Mouse (Mus musculus) C2C12 (cell line): ENCODE results near the gene Naxe. TPM values are rescaled to one million over a fixed set of nuclear protein-coding genes. Genes with fewer than 3 reads are reported as not detected.

ENCODE experiments used
- H3K27me3 ChIP-seq: one replicate; pipeline ENCODE4 v1.6.1; 2011; ENCODE audit not compliant: control insufficient read depth, insufficient read depth, insufficient read length
- H3K36me3 ChIP-seq: one replicate; pipeline ENCODE4 v1.6.1; 2011; ENCODE audit not compliant: control insufficient read depth, insufficient read depth
- H3K4me3 ChIP-seq: one replicate; pipeline ENCODE4 v1.5.1; 2011; ENCODE audit warnings: mild to moderate bottlenecking, control low read depth; ENCODE audit not compliant: poor library complexity, insufficient read depth, severe bottlenecking
- H3K79me2 ChIP-seq: one replicate; pipeline ENCODE4 v1.6.1; 2011; ENCODE audit not compliant: control insufficient read depth, insufficient read depth
- H3K79me3 ChIP-seq: one replicate; pipeline ENCODE4 v1.6.1; 2011; ENCODE audit warnings: low read depth, control low read depth
- H3ac ChIP-seq: one replicate; pipeline ENCODE3; 2011; ENCODE audit warnings: low read depth; ENCODE audit not compliant: control insufficient read depth, insufficient read length
- CEBPB ChIP-seq: IDR thresholded peaks from one replicate; pipeline ENCODE4 v1.6.1; 2011; ENCODE audit warnings: low read depth, mild to moderate bottlenecking, control low read depth, moderate library complexity
- CTCF ChIP-seq: IDR thresholded peaks from one replicate; pipeline ENCODE4 v1.5.1; 2011; ENCODE audit not compliant: control insufficient read depth, insufficient read depth, insufficient read length
- FOSL1 ChIP-seq: IDR thresholded peaks from one replicate; pipeline ENCODE4 v1.8.0; 2011; ENCODE audit warnings: mild to moderate bottlenecking, low read length; ENCODE audit not compliant: poor library complexity, insufficient read depth, severe bottlenecking
- MAX ChIP-seq: IDR thresholded peaks from one replicate; pipeline ENCODE4 v1.6.1; 2011; ENCODE audit warnings: mild to moderate bottlenecking, control low read depth
- MYOD1 ChIP-seq: IDR thresholded peaks from one replicate; pipeline ENCODE4 v1.6.1; 2011; ENCODE audit warnings: low read depth; ENCODE audit not compliant: control insufficient read depth, insufficient read length
- MYOG ChIP-seq: IDR thresholded peaks from one replicate; pipeline ENCODE4 v1.6.1; 2011; ENCODE audit not compliant: control insufficient read depth, insufficient read length; ENCODE audit errors: extremely low read depth
- USF1 ChIP-seq: IDR thresholded peaks from one replicate; pipeline ENCODE4 v1.6.1; 2011; ENCODE audit warnings: low read depth, mild to moderate bottlenecking, control low read depth, moderate library complexity
- polyA plus RNA-seq: library from polyadenylated mRNA; unstranded; fragments of >200 nt; fragmentation: generic; extraction: Trizol; gene quantifications from one replicate; pipeline ENCODE4 v1.2.1, GENCODE M21; 2012; ENCODE audit warnings: missing spikeins

Gene Naxe
- polyA plus RNA-seq, 1 experiment, result 93.6 TPM

DNA sequence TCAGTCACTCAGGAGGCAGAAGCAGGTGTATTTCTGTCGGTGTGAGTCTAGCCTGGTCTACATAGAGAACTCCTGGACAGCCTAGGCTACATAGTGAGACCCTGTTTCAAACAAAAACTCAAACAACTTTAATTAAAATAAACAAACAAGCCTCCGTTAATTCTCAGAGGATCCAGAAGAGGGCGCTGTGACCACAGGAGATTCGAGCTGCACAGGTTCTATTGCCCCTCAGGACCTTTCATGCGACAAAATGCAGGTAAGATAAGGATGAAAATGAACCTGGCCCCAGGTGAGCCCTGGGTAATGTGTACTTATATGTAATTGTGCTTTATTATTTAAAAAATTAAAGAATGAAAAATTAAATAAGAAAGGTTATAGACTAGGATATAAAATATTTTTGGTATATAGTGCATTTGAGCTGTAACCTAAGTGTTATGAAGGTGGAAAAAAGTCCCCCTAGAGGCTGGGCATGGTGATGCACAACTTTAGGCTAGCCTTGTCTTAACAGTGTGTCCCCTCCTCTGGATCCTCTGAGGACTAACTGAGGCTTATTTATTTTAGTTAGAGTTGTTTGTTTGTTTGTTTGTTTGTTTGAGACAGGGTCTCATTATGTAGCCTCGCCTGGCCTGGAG, 47.5 kb downstream of the Naxe start:
- H3K36me3 ChIP-seq, result no peaks in the 10 kb centered on the region
- peaks cover 17% of the 10 kb centered on the region for H3K27me3 ChIP-seq
- no peak overlapping the region for H3K4me3 ChIP-seq
- no peak for TF ChIP-seq MYOG
- no peak for TF ChIP-seq USF1
- no peak for TF ChIP-seq MAX
- TF ChIP-seq MYOD1, result no peak
- TF ChIP-seq CTCF, result no peak
- TF ChIP-seq CEBPB, result no peak
- TF ChIP-seq FOSL1, result no peak
- no peaks in the 10 kb centered on the region for H3K79me3 ChIP-seq
- H3K79me2 ChIP-seq, result no peaks in the 10 kb centered on the region
- H3ac ChIP-seq, result no peak overlapping the region

Other genes starting within 250 kb of the Naxe start
- 1.7 TPM for gene Pear1, start 234.2 kb downstream of the Naxe start, polyA plus RNA-seq
- 0.01 TPM for gene Sh2d2a, start 211.7 kb downstream of the Naxe start, polyA plus RNA-seq
- gene Prcc, start 172.9 kb downstream of the Naxe start, polyA plus RNA-seq, result 44.3 TPM
- gene Hdgf, start 152.2 kb downstream of the Naxe start, polyA plus RNA-seq, result 279 TPM
- 69.7 TPM for gene Mrpl24, start 139.0 kb downstream of the Naxe start, polyA plus RNA-seq
- gene Isg20l2, start 128.2 kb downstream of the Naxe start, polyA plus RNA-seq, result 25.0 TPM
- gene Rrnad1, start 127.8 kb downstream of the Naxe start, polyA plus RNA-seq, result 7.1 TPM
- gene Crabp2, start 109.8 kb downstream of the Naxe start, polyA plus RNA-seq, result 14.4 TPM
- gene Nes, start 87.4 kb downstream of the Naxe start, polyA plus RNA-seq, result 158 TPM
- 0.15 TPM for gene Bcan, start 58.3 kb downstream of the Naxe start, polyA plus RNA-seq
- gene Hapln2, start 30.9 kb downstream of the Naxe start, polyA plus RNA-seq, result not detected
- 26.4 TPM for gene Gpatch4, start 15.4 kb downstream of the Naxe start, polyA plus RNA-seq
- gene Ttc24, start 19.8 kb upstream of the Naxe start, polyA plus RNA-seq, result not detected
- gene Iqgap3, start 23.5 kb upstream of the Naxe start, polyA plus RNA-seq, result 23.9 TPM
- 35.3 TPM for gene Mef2d, start 83.9 kb upstream of the Naxe start, polyA plus RNA-seq
- not detected for gene Rhbg, start 196.2 kb upstream of the Naxe start, polyA plus RNA-seq
- not detected for gene Gm38392, start 228.7 kb upstream of the Naxe start, polyA plus RNA-seq
- 2.3 TPM for gene Tsacc, start 238.5 kb upstream of the Naxe start, polyA plus RNA-seq
- gene Cct3, start 238.6 kb upstream of the Naxe start, polyA plus RNA-seq, result 628 TPM